Comparison of ENCODE assay signal across 10 mouse cellular contexts in the genomic region with DNA sequence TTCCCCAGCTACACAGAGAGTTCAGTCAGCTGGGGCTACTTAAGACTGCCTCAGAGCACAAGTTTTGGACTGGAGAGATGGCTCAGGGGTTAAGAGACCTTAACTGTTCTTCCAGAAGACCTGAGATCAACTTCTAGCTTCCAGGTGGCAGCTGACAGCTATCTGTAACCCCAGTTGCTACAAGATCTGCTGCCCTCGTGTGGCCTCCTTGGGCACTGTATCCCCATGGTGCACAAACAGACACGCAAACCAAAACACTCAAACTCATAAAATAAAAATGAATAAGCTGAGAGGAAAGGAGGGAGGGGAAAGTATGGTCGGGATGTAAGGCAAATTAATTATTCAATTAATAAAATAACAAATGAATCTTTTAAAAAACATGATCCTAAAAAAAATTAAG. TPM values are rescaled to one million over a fixed set of nuclear protein-coding genes. Genes with fewer than 3 reads are reported as not detected.
DNase-seq lines count a peak whose midpoint lies in the region; ATAC-seq and TF ChIP-seq lines count a peak whose summit lies in the region.
"Had no signal": no experiment of that assay in that cellular context is flagged by ENCODE, and none has a peak within 500 bp of the region (broad histone marks: within the 10 kb centered on the region; RNA-seq: fewer than 3 reads in every experiment).

No protein-coding gene starts in this region.

- intact Hi-C loops in left cerebral cortex, postnatal 14 days (cut with DNase I), result loop anchor here (5.0 kb wide), 1 partner anchor 69 kb away; no protein-coding TSS in a partner anchor

- no peak overlapping the region for H3K4me2 ChIP-seq in forebrain, postnatal 0 days (ENCODE audit: low read depth)
- no peak overlapping the region for H3K4me2 ChIP-seq in forebrain, embryonic 11.5 days (ENCODE audit: low read depth, low read length, severe bottlenecking)
- H3K4me2 ChIP-seq: heart, embryonic 15.5 days; stomach, embryonic 15.5 days had no signal

- peak; percentile 64 for TF ChIP-seq CTCF in forebrain, postnatal 0 days (IDR thresholded peaks at IDR 0.05; ENCODE audit: low read depth)
- TF ChIP-seq CTCF in spleen, adult 2 months (IDR thresholded peaks at IDR 0.05; ENCODE audit: extremely low read depth, insufficient read depth, insufficient read length, insufficient replicate concordance), result peak; percentile 29; the same call in 1 of the 2 replicates

- H3K4me1 ChIP-seq in forebrain, postnatal 0 days (ENCODE audit: insufficient read depth), result no peaks in the 10 kb centered on the region
- H3K4me1 ChIP-seq in forebrain, embryonic 11.5 days (replicated peaks; ENCODE audit: control insufficient read depth, insufficient read depth, low read length), result peaks cover 3% of the 10 kb centered on the region; the same call in 1 of the 2 replicates
- H3K4me1 ChIP-seq in spleen, adult 2 months (ENCODE audit: control insufficient read depth, insufficient read depth, insufficient read length), result no peaks in the 10 kb centered on the region; the same call in 1 of the 2 replicates
- H3K4me1 ChIP-seq: heart, embryonic 15.5 days had no signal

- no peak for DNase-seq in forebrain, postnatal 0 days
- no peak for DNase-seq in forebrain, embryonic 11.5 days (ENCODE audit: low spot score)
- DNase-seq in spleen, adult 2 months (ENCODE audit: low read depth in 1 of 2, low spot score in 2 of 2), result peak in 1 of 2 experiments; percentile 18
- DNase-seq in spleen, adult 12 weeks (ENCODE audit: low spot score), result no peak
- DNase-seq in kidney, postnatal 25 days, result peak; percentile 50 to 54
- peak; percentile 47 to 59 for DNase-seq in thymus, postnatal 36 days
- DNase-seq in layer of hippocampus, postnatal 36 days, result no peak
- DNase-seq in left cerebral cortex, postnatal 14 days (ENCODE audit: low spot score in 2 of 2), result no peak

- H3K9me3 ChIP-seq in forebrain, postnatal 0 days (ENCODE audit: low read length), result no peaks in the 10 kb centered on the region
- no peaks in the 10 kb centered on the region for H3K9me3 ChIP-seq in forebrain, embryonic 11.5 days (ENCODE audit: control insufficient read depth, low read length)
- H3K9me3 ChIP-seq: heart, embryonic 15.5 days; stomach, embryonic 15.5 days had no signal

- no peak overlapping the region for H3K4me3 ChIP-seq in forebrain, postnatal 0 days (ENCODE audit: low read depth, low read length)
- no peak overlapping the region for H3K4me3 ChIP-seq in forebrain, embryonic 11.5 days (ENCODE audit: low read depth, low read length)
- no peak overlapping the region for H3K4me3 ChIP-seq in spleen, adult 2 months (ENCODE audit: extremely low read depth, insufficient read depth, insufficient read length)
- H3K4me3 ChIP-seq: heart, embryonic 15.5 days; stomach, embryonic 15.5 days had no signal

- no peak for TF ChIP-seq POLR2A in spleen, adult 2 months (IDR thresholded peaks at IDR 0.05; ENCODE audit: low read depth, low read length)

- no peaks in the 10 kb centered on the region for H3K36me3 ChIP-seq in forebrain, postnatal 0 days (ENCODE audit: insufficient read depth)
- H3K36me3 ChIP-seq in forebrain, embryonic 11.5 days (ENCODE audit: control insufficient read depth, insufficient read depth, low read length), result no peaks in the 10 kb centered on the region
- H3K36me3 ChIP-seq in spleen, adult 2 months (ENCODE audit: control insufficient read depth, insufficient read depth, low read length), result no peaks in the 10 kb centered on the region
- H3K36me3 ChIP-seq: heart, embryonic 15.5 days; stomach, embryonic 15.5 days had no signal

- H3K27me3 ChIP-seq in forebrain, postnatal 0 days (ENCODE audit: insufficient read depth, low read length), result no peaks in the 10 kb centered on the region; the same call in 1 of the 2 replicates
- H3K27me3 ChIP-seq in forebrain, embryonic 11.5 days (ENCODE audit: control insufficient read depth, insufficient read depth, low read length), result no peaks in the 10 kb centered on the region
- no peaks in the 10 kb centered on the region for H3K27me3 ChIP-seq in spleen, adult 2 months (ENCODE audit: control insufficient read depth, insufficient read depth, low read length)
- H3K27me3 ChIP-seq: stomach, embryonic 15.5 days had no signal

- ATAC-seq in forebrain, postnatal 0 days, result no peak
- ATAC-seq in forebrain, embryonic 11.5 days (replicated peaks; ENCODE audit: low FRiP score), result no peak

- H3K27ac ChIP-seq in forebrain, postnatal 0 days (ENCODE audit: low read depth, low read length), result no peak overlapping the region
- H3K27ac ChIP-seq in forebrain, embryonic 11.5 days (ENCODE audit: low read depth, low read length), result no peak overlapping the region
- no peak overlapping the region for H3K27ac ChIP-seq in spleen, adult 2 months (ENCODE audit: insufficient read depth, low read length)
- H3K27ac ChIP-seq: heart, embryonic 15.5 days; stomach, embryonic 15.5 days had no signal

- WGBS in forebrain, postnatal 0 days, result 36% methylated on average over 3 of the region's 3 CpGs
- 43% methylated on average over 3 of the region's 3 CpGs for WGBS in forebrain, embryonic 11.5 days
- WGBS in spleen, adult 2 months, result 40% methylated on average over 3 of the region's 3 CpGs

- no peak overlapping the region for H3K9ac ChIP-seq in forebrain, postnatal 0 days
- no peak overlapping the region for H3K9ac ChIP-seq in forebrain, embryonic 11.5 days (ENCODE audit: low read length)
- H3K9ac ChIP-seq: heart, embryonic 15.5 days; stomach, embryonic 15.5 days had no signal

RNA-seq across cellular contexts. Expression of a gene that starts 6.9 kb away (rescaled TPM):
- 0.23 and 0.29 TPM in 2 replicates for total RNA-seq in forebrain, postnatal 0 days (2014; rRNA removed)
- polyA plus RNA-seq in forebrain, postnatal 0 days (2015; fragmentation: Nextera tagmentation; extraction: Ambion mirVana), result 0.15 and 0.28 TPM in 2 replicates
- polyA plus RNA-seq in forebrain, embryonic 11.5 days (2014; fragmentation: Nextera tagmentation; extraction: Ambion mirVana), result 1.2 and 1.4 TPM in 2 replicates
- polyA plus RNA-seq in spleen, adult 2 months (2012; rRNA removed), result 1.2 and 1.5 TPM in 2 replicates
- total RNA-seq in layer of hippocampus, postnatal 36 days (2021), result under 1 TPM; 0.48 to 0.95 TPM
- under 1 TPM; 0.34 to 0.62 TPM for total RNA-seq in left cerebral cortex, postnatal 14 days (2021)

RNA-seq across cellular contexts. Expression of a gene that starts 34.3 kb away (rescaled TPM):
- total RNA-seq in forebrain, postnatal 0 days (2014; rRNA removed), result 64.2 and 68.3 TPM in 2 replicates
- 21.9 and 25.7 TPM in 2 replicates for polyA plus RNA-seq in forebrain, postnatal 0 days (2015; fragmentation: Nextera tagmentation; extraction: Ambion mirVana)
- polyA plus RNA-seq in forebrain, embryonic 11.5 days (2014; fragmentation: Nextera tagmentation; extraction: Ambion mirVana), result 2.2 and 2.7 TPM in 2 replicates
- polyA plus RNA-seq in spleen, adult 2 months (2012; rRNA removed), result 0.02 TPM in 1 of 2 replicates, not detected in the other
- 1 to 10 TPM; 3.1 to 3.9 TPM for total RNA-seq in layer of hippocampus, postnatal 36 days (2021)
- total RNA-seq in left cerebral cortex, postnatal 14 days (2021), result 1 to 10 TPM; 5.1 to 5.8 TPM

RNA-seq across cellular contexts. Expression of a gene that starts 36.6 kb away (rescaled TPM):
- 9.5 and 17.6 TPM in 2 replicates for total RNA-seq in forebrain, postnatal 0 days (2014; rRNA removed)
- polyA plus RNA-seq in forebrain, postnatal 0 days (2015; fragmentation: Nextera tagmentation; extraction: Ambion mirVana), result 25.6 and 31.4 TPM in 2 replicates
- 34.1 and 38.2 TPM in 2 replicates for polyA plus RNA-seq in forebrain, embryonic 11.5 days (2014; fragmentation: Nextera tagmentation; extraction: Ambion mirVana)
- polyA plus RNA-seq in spleen, adult 2 months (2012; rRNA removed), result 18.0 and 19.4 TPM in 2 replicates
- total RNA-seq in layer of hippocampus, postnatal 36 days (2021), result 10 to 100 TPM; 13.7 to 13.8 TPM
- total RNA-seq in left cerebral cortex, postnatal 14 days (2021), result 10 to 100 TPM; 11.0 to 14.8 TPM

RNA-seq across cellular contexts. Expression of a gene that starts 36.8 kb away (rescaled TPM):
- total RNA-seq in forebrain, postnatal 0 days (2014; rRNA removed), result 64.2 and 79.2 TPM in 2 replicates
- 50.1 and 56.1 TPM in 2 replicates for polyA plus RNA-seq in forebrain, postnatal 0 days (2015; fragmentation: Nextera tagmentation; extraction: Ambion mirVana)
- 60.3 and 63.2 TPM in 2 replicates for polyA plus RNA-seq in forebrain, embryonic 11.5 days (2014; fragmentation: Nextera tagmentation; extraction: Ambion mirVana)
- polyA plus RNA-seq in spleen, adult 2 months (2012; rRNA removed), result 18.5 and 21.1 TPM in 2 replicates
- 10 to 100 TPM; 45.4 to 53.5 TPM for total RNA-seq in layer of hippocampus, postnatal 36 days (2021)
- total RNA-seq in left cerebral cortex, postnatal 14 days (2021), result 10 to 100 TPM; 50.6 TPM

Comparison
In these comparisons a context has a peak if more than half of its experiments do, and no peak if none do; other contexts are left out.
1. DNase-seq: peak in kidney, postnatal 25 days (2 of 2) and thymus, postnatal 36 days (2 of 2); none in forebrain, postnatal 0 days (single experiment), forebrain, embryonic 11.5 days (single experiment), spleen, adult 12 weeks (single experiment), layer of hippocampus, postnatal 36 days (0 of 2) and left cerebral cortex, postnatal 14 days (0 of 2).